Mouse (Mus musculus) ovary, adult 18-20 months (tissue): ENCODE measurements around the gene Nav2.

Source experiments
- DNase-seq: peaks from one replicate; pipeline ENCODE4 v3.0.0; 2022; ENCODE audit warnings: low spot score, mixed read lengths

Nav2 gene

GRCm38 (mm10) chr7:49368590-49368989 lies 460.1 kb downstream of the Nav2 start:
- DNase-seq = no peak

DNA sequence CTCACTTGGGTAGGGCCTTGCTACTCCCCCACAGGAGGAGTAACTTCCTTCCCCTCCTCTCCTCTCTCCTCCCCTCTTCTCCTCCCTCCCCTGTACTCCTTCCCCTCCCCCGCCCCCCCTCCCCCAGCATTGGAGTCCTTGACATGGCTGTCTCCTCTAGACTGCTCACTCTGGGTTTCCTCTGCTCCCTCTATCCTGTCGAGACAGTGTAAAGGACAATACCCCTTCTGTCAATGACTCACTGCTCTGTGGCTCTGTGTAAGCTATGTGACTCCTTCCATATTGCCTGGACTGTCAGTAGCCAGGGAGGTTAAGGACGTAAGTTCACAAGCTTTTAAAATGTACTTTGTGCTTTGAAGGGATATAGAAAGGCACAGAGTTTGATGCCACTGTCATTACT lies 460.5 kb downstream of the Nav2 start:
- no peak for DNase-seq

DNA sequence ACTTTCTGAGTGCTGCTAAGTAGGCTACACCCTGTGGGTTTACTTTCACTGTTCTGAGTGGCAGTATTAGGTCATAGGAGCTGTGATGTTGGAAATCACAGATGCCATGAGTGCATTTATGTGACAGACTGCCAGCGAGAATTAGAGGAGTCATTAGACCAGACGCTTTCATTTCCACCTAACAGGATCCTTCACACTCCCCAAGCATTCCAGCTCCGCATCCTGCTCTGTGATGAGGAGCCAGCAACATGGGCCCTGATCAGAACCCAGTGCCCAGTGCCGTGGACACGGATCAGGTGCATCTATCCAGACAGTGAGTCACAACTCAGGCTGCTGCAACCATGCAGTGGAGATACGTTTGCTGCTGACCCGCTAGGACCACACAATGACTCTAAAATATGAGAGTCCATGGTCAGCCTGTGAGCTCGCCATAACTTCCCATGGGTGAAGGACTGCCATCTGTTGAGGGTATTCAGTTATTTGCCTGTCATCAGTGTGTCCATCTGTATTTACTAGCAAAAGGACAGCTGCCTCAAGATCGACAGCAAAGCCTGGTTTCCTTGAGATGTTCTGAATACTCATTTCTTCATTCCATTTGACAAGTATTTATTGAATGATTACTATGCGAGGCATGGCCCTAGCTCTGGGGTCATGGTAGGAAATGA lies 461.4 kb downstream of the Nav2 start:
- no peak for DNase-seq

DNA sequence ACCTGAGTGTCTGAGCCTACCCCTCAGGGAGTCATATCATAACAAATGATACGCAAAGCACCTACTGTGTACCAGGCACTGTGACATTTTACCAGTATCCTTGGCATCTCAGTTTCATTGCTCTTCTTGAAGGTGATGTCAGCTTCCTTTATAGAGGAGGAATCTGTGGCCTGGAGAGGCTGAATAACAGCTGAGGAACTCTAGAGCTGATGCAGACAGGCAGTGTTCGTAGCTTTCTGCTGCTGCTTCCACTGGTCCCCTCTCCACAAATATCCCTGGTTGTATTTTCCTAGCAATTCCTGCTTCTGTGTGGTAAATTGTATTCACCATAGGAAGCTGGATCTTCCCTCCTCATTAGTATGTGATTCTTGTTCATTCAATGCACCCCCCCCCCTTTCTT lies 462.8 kb downstream of the Nav2 start:
- no peak for DNase-seq

DNA sequence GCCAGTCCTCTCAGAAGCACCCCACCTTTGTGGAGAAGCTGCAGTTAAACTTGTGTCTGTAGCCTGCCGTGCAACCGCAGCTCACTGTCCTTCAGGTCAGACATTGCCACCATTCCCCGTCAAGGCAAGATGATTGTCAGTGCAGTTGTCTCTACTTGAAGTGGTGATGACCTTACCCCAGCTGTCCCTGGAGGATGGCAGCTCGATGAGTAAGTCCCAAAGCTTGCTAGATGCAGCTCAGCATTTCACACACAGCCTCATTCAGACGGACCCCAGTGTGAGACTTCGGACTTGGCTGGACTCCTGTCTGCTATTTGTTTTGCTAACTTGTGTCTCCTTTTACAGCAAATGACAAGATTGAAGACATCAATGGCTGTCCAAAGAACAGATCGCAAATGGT lies 463.5 kb downstream of the Nav2 start:
- no peak for DNase-seq

- DNase-seq = no peak
Measured at GRCm38 (mm10) chr7:49373173-49373572, 464.7 kb downstream of the Nav2 start.

- no peak for DNase-seq
Measured at GRCm38 (mm10) chr7:49373661-49374060, 465.1 kb downstream of the Nav2 start.

DNA sequence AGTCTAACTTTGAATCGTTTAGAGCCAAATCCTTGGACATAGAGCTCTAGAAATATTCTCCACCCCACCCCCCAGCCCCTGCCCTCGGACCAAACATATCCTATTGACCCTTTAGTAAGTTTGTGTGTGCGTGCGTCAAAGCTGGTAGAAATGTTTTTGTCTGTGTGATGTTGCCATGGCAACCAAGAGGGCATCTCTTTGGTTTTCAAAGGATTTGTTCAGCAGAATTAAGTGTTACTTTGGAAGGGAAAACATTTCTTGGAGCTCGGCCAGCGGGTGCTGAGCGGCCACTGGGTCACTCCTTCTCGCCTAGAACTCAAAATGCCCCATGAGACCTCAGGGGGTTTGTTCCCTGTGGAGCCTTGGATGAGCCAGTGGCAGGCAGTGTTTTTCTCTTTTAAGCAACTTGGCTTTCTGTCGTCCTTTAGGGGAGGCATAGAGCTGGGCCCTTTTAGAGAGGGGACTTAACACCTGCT lies 467.0 kb downstream of the Nav2 start:
- DNase-seq = no peak

DNA sequence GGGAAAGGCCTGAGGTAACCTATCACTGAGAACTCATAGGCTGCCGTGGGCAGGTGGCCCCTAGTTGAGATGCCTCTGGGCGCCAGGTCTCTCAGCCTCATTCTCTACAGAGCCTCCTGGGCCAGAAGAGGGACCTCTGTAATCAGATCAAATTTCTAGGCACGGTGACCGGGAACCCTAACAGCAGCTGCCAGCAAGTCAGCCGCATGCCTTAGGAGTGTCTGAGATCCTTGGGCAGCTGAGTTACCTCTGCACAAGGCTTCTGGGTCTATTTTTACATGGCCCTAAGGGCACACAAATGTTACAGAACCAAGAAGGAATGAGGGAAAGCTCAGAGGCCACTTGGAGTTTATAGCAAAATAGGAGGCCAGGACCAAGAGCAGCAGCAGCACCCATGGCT lies 470.1 kb downstream of the Nav2 start:
- no peak for DNase-seq

- no peak for DNase-seq
Measured at GRCm38 (mm10) chr7:49380940-49381339, 472.4 kb downstream of the Nav2 start.

DNA sequence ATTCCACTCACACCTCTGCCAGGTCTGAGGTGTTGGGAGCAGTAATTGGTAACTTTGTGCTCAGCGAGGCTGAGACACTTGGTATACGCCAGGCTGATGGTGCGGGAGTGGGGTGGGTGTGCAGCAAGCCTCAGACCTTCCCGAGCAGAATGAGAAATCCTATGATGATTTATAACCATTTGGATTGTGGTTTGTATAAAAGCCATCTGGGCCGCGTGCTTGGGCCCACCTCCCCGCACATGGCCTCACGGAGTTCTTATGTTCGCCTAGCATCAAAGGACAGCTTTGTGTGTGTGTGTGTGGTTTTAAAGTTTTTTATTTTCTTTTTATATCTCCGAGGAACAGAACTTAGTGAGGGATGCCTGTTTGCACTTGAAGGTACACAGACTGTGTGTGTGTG lies 474.4 kb downstream of the Nav2 start:
- no peak for DNase-seq

DNA sequence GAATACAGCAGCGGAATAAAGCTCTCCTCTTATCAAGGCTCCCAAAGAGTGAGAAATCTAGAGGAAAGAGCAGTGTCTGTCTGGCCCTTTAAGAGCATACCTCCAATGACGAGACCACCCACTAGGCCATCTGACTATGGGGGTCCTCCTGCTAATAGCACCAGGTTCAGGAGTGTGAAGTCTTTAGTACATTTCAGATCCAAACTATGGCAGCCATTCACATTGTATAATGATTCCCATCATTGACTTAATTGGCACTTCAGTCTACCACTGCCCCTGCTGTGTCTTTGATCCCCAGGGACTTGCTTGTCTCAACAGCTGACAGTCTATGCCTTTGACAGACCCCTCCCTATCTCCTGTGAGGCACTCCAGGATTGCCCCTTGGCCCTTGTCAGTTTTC lies 479.6 kb downstream of the Nav2 start:
- DNase-seq = no peak

DNA sequence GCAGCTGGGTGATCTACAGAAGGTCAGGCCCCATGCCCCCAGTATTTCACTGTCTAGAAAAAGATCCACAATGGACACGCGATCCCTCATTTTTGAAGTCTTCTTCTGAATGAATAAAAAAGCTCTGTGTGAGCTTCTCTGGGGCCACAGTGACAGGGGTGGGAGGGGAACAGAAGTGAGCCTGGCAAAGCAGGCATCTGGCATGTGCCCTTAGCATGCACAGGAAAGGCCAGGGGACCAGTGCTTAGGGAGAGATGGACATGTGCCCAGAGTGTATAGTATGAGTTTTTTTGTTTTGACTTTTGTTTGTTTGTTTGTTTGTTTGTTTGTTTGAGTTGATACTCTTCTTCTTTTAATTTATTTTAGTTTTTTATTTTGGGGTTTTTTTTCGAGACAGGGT lies 481.8 kb downstream of the Nav2 start:
- no peak for DNase-seq

DNA sequence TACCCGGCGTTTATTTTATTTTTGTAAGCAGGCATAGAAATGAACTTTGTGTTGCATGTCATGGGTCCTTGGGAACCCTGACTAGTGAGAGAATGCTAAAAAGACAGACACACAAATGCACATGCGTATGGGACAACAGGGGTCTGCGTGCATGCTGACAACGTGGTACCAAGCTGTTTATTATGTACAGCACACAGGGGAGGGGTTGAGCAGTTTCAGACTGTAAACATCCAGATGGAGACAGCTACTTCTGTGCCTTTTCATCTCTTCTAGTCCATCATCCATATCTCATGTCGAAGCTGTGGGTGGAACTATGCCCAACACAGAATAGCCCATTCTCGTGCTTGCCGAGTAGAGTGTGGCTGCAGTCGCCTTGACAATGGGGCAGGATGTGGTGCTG lies 482.3 kb downstream of the Nav2 start:
- no peak for DNase-seq

DNA sequence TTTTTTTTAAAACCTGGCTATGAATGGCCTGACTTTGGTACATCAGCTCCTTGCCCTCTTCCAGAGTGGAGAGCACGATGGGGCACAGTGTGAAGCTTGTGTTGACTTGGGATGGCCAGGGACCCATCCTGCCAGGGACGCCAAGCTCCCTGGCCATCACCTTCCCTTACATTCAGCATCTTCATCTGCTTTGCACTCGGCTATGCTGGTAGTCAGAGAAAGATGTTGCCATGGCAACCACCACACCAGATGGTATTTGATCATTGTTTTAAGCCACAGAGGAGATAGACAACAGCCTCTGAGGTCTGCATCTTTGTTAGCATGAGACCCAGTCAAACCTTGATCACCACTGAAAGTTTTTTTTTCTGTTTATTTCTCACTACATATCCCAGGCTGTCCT lies 483.7 kb downstream of the Nav2 start:
- no peak for DNase-seq

- DNase-seq = no peak
Measured at GRCm38 (mm10) chr7:49392834-49393233, 484.3 kb downstream of the Nav2 start.

GRCm38 (mm10) chr7:49393857-49394256 lies 485.3 kb downstream of the Nav2 start:
- no peak for DNase-seq

- no peak for DNase-seq
Measured at GRCm38 (mm10) chr7:49396202-49396601, 487.7 kb downstream of the Nav2 start.

DNA sequence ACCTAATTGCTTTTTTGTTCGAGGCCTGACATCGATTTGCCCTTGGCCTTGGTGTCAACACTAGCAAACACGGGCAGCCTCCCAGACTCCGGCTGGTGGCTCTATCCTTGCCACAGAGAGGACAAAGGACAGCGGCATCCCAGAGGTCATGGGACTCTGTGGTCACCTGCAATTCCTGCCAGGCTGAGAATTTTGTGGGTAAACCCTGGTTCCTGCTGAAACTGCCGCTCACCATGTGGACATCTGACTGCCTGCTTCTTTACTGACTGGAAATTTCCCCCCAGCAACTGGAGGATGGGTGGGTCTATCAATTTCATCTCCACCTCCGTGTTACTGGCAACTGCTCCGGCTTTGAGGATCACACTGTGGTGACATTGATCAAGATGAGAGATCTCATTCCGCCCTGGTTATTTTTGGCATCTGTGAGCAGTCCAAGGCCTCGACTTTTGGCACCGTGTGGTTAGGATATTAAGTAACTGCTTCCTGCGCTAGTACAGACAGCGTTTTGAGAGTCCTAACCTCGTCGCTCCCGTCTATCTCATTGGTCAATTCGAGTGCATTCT lies 489.0 kb downstream of the Nav2 start:
- peak; percentile 17 for DNase-seq

DNA sequence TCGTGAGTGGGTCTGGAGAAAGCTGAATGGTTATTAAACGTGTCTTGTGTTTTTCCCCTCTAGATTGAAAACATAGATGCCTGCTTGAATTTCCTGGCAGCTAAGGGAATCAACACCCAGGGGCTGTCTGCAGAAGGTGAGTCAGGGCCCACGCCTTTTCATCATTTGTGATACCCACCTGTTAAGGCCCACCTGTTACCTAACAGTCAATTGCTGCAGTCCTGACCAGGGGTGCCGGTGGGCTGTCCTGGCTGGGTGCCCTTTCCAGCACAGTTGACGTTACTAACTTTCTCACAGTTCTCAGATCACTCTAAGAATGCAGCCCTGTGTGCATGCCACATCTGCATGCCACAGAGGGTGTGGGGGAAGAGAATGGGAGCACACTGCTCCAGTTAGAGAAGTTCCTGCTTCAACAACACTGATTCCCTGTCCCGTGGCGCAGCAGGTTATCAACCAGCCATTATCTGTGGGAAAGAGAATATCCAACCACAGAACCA lies 489.6 kb downstream of the Nav2 start:
- DNase-seq = no peak

GRCm38 (mm10) chr7:49399314-49399713 lies 490.8 kb downstream of the Nav2 start:
- no peak for DNase-seq

DNA sequence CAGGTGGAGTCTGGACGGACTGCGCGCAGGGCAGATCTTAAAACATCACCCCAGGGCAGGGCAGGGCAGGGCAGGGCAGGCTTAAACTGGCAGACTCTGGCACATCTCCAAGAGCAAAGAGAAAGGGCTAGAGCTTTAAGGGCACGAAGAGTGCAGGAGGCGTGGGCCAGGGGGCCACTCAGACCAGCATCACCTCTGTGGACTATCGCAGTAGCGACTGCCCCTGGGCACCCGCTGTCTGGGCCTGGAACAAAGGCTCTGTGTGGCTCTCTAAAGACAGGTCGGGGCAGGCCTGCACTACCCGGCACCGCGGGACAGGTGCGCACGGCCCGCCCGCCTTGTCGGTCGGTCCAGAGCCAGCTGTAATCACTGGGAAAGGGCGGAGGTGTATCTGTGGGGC lies 491.9 kb downstream of the Nav2 start:
- DNase-seq = no peak

GRCm38 (mm10) chr7:49402526-49402925 lies 494.0 kb downstream of the Nav2 start:
- no peak for DNase-seq

DNA sequence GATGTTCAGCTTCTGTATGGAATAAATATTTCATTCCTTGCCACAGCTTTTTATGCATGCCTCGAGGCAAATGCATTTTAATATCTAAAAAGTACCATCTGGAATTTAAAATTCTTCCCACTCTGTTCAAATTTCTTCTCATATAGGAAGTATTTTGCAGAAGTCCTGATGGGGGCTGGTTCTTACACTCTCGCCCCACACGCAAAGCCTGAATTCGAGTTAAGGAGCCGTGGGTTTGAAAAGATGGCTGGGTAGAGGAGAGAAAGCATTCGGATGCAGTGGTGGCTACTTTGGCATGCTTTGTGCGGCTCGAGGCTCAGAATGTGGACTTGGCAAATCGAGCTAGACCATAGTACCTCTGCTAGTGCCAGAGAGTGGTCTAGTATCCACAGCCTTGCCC lies 499.2 kb downstream of the Nav2 start:
- no peak for DNase-seq
